Mouse (Mus musculus) c-Kit-negative CD71-positive TER-119-positive erythroid progenitor cells, embryonic 14.5 days (primary cell): ENCODE measurements around the gene Wdr48.
A peak's percentile ranks its signal among the peaks of the same experiment; 100 is the strongest.

Experiments used
- DNase-seq: peaks from one replicate; pipeline ENCODE4 v3.0.0-alpha.2; 2013; ENCODE audit warnings: low read depth, low spot score

The Wdr48 gene

GRCm38 (mm10) chr9:119894339-119895009, at the start of gene Wdr48:
Gene Wdr48, plus strand, starts transcription at chr9:119894878.
- DNase-seq = peak; percentile 98

- DNase-seq = no peak
These were observed 47.5 kb upstream of the Wdr48 start for GRCm38 (mm10) chr9:119847187-119847586.

DNA sequence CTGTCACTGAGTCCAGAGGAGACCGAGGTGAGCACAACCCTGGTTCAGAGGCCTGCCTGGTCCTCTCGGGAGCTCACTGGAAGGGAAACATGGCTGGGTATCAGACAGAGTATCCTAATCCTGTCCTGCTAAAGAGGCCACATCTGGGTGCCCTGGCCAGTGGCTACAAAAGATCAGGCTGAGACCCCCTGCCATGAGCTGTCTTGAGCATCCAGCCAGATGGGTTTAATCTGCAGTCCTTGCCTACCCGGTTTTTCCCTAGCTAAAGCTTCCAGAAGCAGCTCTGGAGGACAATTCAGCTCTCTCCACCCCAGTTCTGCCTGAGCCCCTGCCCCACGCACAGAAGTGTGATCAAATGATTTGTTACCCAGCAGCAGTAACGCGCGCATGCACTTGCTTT, 46.0 kb upstream of the Wdr48 start:
- DNase-seq = no peak

DNA sequence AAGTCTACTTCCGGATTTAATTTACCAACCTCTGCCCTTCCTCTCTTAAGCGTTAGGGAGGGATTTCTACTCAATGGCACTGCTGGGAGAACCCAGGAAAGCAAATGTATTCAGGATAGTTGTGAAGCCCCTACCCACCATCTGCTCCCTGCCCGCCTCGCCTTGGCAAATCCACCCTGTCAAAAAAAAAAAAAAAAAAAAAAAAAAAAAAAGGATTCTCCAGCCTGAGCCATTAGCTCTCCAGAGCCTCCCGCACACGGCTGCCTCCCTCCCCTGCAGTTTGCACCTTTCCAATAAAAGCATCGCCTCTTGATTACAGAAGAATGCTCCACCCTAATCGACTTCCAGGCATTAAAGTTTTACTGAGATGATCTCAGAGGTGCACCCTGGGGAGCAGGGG, 45.5 kb upstream of the Wdr48 start:
- no peak for DNase-seq

GRCm38 (mm10) chr9:119852347-119853030, 42.2 kb upstream of the Wdr48 start:
- DNase-seq = no peak

GRCm38 (mm10) chr9:119853071-119853846, 41.4 kb upstream of the Wdr48 start:
- DNase-seq = no peak

DNA sequence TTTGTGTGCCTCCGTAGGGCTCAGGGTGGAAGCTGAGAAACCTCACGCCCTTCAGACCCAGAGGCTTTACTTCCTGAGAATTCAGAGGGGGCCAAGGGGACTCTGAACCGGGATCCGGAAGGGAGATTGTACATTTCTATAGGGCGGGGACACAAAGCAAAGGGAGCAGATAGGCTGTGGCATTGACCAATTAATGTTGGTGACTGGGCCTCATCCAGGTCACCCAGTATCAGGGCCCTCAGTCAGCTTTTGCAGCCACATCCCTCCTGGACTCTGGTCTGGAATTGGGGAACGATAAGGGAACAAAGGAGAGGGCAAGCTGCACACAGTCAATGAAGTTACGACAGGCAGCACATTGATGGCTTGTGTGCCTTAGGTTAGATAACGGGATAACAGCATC, 40.5 kb upstream of the Wdr48 start:
- DNase-seq = no peak

DNA sequence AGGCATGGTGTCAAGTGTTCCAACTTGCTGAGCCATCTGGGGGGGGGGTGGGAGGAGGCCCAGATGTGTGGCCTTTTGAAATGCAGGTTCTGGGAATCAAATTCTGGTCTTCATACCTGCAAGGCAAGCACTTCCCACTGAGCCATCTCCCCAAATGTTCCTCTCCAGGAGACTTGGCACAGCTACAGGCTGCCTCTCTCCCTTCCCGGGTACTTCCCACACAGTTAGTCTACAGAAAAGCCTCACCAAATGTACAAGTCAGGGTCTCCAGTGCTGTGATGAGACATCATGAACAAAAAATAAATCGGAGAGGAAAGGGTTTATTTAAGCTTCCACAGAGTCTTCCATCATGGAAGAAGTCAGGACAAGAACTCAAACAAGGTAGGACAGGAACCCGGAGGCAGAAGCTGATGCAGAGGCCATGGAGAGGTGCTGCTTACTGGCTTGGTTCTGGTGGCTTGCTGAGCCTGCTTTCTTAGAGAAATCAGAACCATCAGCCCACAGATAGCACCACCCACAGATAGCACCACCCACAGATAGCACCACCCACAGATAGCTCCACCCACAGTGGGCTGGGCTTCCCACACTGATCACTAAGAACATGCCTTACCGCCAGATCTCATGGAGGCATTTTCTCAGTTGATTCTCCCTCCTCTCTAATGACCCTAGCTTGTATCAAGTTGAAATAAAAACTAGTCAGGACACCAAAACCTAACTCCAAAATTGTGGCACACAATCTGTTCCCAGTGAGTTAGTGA, 7.4 kb upstream of the Wdr48 start:
- peak; percentile 17 for DNase-seq

- DNase-seq = no peak
These were observed 5.8 kb upstream of the Wdr48 start for GRCm38 (mm10) chr9:119888843-119889246.

- no peak for DNase-seq
These were observed 5.2 kb upstream of the Wdr48 start for GRCm38 (mm10) chr9:119889446-119889845.

DNA sequence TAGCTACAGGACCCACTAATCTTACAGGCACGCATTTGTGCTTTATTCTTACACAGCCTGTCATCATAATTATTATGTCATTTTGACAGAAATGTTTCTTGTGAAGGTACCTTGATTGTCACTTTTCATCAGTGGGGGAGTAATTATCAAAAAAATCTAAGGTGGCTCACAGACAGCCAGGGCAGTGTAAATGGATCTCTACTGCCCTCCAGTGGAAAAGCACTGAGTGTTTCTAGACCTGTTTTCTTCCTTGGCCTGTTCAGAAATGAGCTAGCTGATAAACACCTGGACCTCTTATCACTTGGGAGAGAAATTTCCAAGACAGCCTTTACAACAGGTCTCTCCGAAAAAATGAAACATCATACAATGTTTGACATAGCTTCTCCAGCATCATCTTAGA, 4.0 kb upstream of the Wdr48 start:
- no peak for DNase-seq

DNA sequence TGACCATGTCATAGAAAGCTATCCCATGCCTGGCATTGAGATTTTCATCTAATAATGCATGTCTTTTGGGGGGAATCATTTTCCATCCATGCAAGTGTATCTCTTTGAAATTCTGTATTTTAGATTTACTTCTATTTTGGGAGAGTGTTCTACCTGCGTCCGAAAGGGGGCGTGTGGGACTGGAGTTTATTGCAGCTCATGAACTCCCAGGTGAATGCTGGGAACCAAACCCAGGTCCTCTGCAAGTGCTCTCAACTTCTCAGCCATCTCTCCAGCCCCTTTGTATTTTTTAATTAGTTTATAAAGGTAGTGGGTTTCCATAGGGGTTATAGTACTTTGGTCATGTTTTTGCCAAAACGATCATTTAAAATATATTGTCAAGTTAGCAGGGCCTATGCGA, 797 bp upstream of the Wdr48 start:
- no peak for DNase-seq

DNA sequence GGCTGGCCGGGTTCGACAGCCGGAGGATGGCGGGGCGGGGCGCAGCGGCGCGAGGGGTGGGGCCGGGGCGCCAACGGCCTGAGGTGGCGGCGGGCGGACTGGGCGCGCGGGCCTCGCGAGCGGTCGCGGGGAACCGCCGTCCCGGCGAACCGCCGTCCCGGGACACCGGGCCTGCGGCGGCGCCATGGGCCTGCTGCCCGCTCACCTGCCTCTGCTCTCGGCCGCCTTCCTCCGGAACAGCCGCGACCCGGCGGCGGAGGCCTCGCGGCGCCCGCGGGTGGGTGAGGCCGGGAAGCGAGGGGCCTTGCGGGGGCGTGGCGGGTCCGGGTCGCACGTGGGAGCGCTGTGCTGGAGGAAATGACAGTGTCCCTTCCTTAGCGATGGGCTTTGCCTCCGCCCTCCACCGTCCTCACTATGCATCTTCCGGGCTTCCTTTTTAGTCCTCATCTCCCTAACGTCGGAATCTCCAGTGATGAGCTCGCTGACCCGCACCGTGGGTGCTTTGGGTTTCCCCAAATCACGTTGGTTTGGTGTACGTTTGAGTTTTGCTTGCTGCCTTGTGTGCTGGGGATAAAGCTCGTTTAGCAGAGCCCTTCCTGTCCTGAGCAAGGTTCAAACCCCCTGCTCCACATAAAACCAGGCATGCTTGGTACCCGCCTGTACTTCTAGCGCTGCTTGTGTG, 503 bp downstream of the Wdr48 start:
- peak; percentile 9 for DNase-seq

GRCm38 (mm10) chr9:119899446-119899845, 4.8 kb downstream of the Wdr48 start:
- no peak for DNase-seq

DNA sequence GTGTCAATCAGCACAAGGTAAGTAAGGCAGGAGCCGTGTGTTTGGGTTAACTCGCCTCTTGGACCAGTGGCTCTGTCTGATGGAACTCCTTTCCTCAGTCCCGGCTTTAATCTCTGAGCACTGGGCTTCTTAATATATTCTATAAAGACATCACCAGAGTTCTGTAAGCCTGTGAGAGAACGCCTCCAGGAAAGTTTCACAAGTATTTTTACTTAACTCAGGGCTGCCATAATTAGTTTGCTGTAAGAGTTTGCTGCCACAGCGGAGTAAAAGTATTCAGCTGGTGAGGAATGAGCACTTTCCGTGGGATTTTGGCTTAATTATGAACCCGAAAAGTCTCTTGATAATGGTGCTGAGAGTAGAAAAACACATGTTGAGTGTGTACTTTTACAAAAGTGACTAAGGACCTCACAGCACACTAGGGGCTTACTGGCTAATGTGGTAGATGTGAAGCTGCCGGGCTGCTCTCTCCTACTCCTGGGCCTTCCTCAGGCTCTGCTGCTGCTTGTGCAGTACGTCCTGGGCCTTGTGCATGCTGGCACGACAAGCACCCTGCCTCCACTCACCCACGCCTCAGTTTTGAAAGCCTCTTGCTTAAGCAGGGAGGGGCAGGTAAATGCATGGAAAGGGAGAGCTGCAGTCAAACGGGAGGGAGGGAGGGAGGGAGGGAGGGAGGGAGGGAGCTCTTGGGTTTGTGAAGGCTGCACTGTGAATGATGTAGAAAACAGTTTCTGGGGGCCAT, 7.9 kb downstream of the Wdr48 start:
- no peak for DNase-seq

GRCm38 (mm10) chr9:119908708-119909107, 14.0 kb downstream of the Wdr48 start:
- DNase-seq = no peak

DNA sequence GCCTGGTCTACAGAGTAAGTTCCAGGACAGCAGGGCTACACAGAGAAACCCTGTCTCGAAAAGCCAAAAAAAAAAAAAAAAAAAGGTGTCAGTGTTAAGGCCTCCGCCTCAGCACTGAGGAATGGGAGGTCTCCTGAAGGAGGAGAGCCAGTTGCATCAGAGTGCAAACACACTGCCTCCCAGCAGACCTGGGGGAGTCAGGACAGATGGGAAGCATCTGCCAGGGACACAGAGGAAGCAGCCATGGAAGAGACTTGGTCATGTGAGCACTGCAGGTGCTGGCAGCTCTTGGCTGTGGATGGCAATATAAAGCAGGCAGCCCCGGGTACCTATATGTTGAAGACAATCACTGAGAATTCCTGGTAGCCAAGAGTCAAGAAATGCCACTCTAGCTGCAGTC, 15.3 kb downstream of the Wdr48 start:
- no peak for DNase-seq

- no peak for DNase-seq
These were observed 18.6 kb downstream of the Wdr48 start for GRCm38 (mm10) chr9:119913087-119913838.

- no peak for DNase-seq
These were observed 25.2 kb downstream of the Wdr48 start for GRCm38 (mm10) chr9:119919858-119920257.

DNA sequence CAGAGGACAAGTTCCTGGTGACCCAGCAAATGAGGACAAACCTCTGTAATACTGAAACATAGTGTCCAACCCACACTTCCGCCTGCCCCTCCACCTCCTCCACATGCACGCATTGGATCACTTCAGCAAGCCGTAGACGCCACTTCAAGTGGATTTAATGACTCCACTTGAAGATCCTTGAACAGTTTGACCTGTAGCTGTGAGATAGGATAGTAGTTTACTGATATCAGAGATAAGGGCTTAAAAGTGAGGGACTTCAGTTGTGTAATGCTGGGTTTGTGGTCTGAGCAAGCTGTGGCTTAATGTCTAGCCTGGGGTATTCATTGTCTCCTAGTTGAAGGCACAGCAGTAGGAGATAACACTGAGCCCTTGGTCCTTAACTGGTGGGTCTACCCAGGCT, 28.8 kb downstream of the Wdr48 start:
- DNase-seq = no peak
